Mouse (Mus musculus) heart, postnatal 25 days (tissue): ENCODE results near the gene Pmepa1. TPM values are rescaled to one million over a fixed set of nuclear protein-coding genes. Genes with fewer than 3 reads are reported as not detected.

Source experiments
- DNase-seq: peaks from one replicate; pipeline ENCODE4 v3.0.0; 2022; ENCODE audit warnings: low spot score
- intact Hi-C: fragments of 180-260 bp; cut with DNase I; formaldehyde crosslinking; loops from one replicate; pipeline ENCODE4 v1.15.1; 2025
- total RNA-seq, 2 experiments: library from RNA; stranded (reverse); gene quantifications; 2 replicates each; pipeline ENCODE4 v1.2.3; 2021

Gene Pmepa1
- total RNA-seq, 2 experiments from 2014 or later: 28.2 to 31.9 TPM

GRCm38 (mm10) chr2:173205563-173206099, 70.7 kb downstream of the Pmepa1 start:
- DNase-seq: no peak
- intact Hi-C loops: no loop called here

- intact Hi-C loops: no loop called here
- no peak for DNase-seq
Observed at GRCm38 (mm10) chr2:173204671-173205070, 71.7 kb downstream of the Pmepa1 start.

- intact Hi-C loops: no loop called here
- no peak for DNase-seq
Observed at GRCm38 (mm10) chr2:173203726-173204125, 72.6 kb downstream of the Pmepa1 start.

GRCm38 (mm10) chr2:173202924-173203689, 73.2 kb downstream of the Pmepa1 start:
- no peak for DNase-seq
- intact Hi-C loops: no loop called here

GRCm38 (mm10) chr2:173194796-173195195, 81.5 kb downstream of the Pmepa1 start:
- intact Hi-C loops: no loop called here
- DNase-seq: no peak

- intact Hi-C loops: loop anchor here (5.0 to 10.0 kb wide), 4 partner anchors 40 to 1717 kb away; partner anchors contain the start of genes Gnas and Rae1
- no peak for DNase-seq
Observed at GRCm38 (mm10) chr2:173187182-173187855, 89.0 kb downstream of the Pmepa1 start.

- intact Hi-C loops: loop anchor here (1.0 to 10.0 kb wide), 7 partner anchors 41 to 1719 kb away; partner anchors contain the start of genes Gnas and Rae1
- peak; percentile 53 for DNase-seq
Observed at GRCm38 (mm10) chr2:173186047-173186943, 90.0 kb downstream of the Pmepa1 start.

GRCm38 (mm10) chr2:173185282-173185681, 91.1 kb downstream of the Pmepa1 start:
- no peak for DNase-seq
- intact Hi-C loops: loop anchor here (2.0 to 10.0 kb wide), 5 partner anchors 20 to 1720 kb away; partner anchors contain the start of genes Gnas and Rae1

- intact Hi-C loops: loop anchor here (1.0 to 10.0 kb wide), 6 partner anchors 20 to 1720 kb away; partner anchors contain the start of genes Gnas and Rae1
Observed at GRCm38 (mm10) chr2:173184475-173185080, 91.8 kb downstream of the Pmepa1 start.

GRCm38 (mm10) chr2:173183836-173184460, 92.4 kb downstream of the Pmepa1 start:
- intact Hi-C loops: loop anchor here (1.0 to 10.0 kb wide), 5 partner anchors 19 to 1721 kb away; partner anchors contain the start of genes Gnas and Rae1
- no peak for DNase-seq

More at GRCm38 (mm10) chr2:173184475-173185080, 91.8 kb downstream of the Pmepa1 start:
- no peak for DNase-seq

- DNase-seq: no peak
- intact Hi-C loops: loop anchor here (10.0 kb wide), 3 partner anchors 179 to 1721 kb away; partner anchors contain the start of genes Gnas and Rae1
Observed at GRCm38 (mm10) chr2:173183311-173183710, 93.0 kb downstream of the Pmepa1 start.

- no peak for DNase-seq
- intact Hi-C loops: loop anchor here (10.0 kb wide), 3 partner anchors 178 to 1722 kb away; partner anchors contain the start of genes Gnas and Rae1
Observed at GRCm38 (mm10) chr2:173182796-173183195, 93.5 kb downstream of the Pmepa1 start.

- DNase-seq: no peak
- intact Hi-C loops: loop anchor here (10.0 kb wide), 3 partner anchors 177 to 1723 kb away; partner anchors contain the start of genes Gnas and Rae1
Observed at GRCm38 (mm10) chr2:173181901-173182300, 94.4 kb downstream of the Pmepa1 start.

GRCm38 (mm10) chr2:173181486-173181885, 94.8 kb downstream of the Pmepa1 start:
- intact Hi-C loops: loop anchor here (10.0 kb wide), 3 partner anchors 177 to 1723 kb away; partner anchors contain the start of genes Gnas and Rae1
- no peak for DNase-seq

- intact Hi-C loops: loop anchor here (10.0 kb wide), 3 partner anchors 176 to 1724 kb away; partner anchors contain the start of genes Gnas and Rae1
- DNase-seq: no peak
Observed at GRCm38 (mm10) chr2:173180721-173181388, 95.5 kb downstream of the Pmepa1 start.

- intact Hi-C loops: loop anchor here (10.0 kb wide), 3 partner anchors 175 to 1725 kb away; partner anchors contain the start of genes Gnas and Rae1
- no peak for DNase-seq
Observed at GRCm38 (mm10) chr2:173180026-173180425, 96.3 kb downstream of the Pmepa1 start.

GRCm38 (mm10) chr2:173179046-173179445, 97.3 kb downstream of the Pmepa1 start:
- no peak for DNase-seq
- intact Hi-C loops: no loop called here
